Mouse (Mus musculus): ENCODE measurements around the gene Xirp1. TPM values are rescaled to one million over a fixed set of nuclear protein-coding genes. Genes with fewer than 3 reads are reported as not detected.

Gene Xirp1
- polyA plus RNA-seq, 1 experiment = not detected

DNA sequence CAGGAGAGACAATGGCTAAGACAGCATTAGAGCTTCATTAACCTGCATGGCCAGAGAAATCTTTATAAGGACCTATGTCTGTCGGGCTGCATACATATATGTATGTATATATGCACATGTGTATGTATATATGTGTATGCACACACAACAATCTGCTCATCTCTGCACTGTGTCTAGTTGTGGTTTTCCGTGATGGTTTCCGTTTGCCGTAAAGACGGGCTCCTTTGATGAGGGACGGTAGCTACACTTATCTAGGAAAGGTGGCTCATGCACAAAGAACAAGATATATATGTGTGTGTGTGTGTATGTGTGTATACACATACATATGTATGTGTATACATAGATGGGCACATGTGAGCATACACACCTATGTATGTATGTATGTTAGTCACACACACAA, 6.5 kb upstream of the Xirp1 start:
- no peak for TF ChIP-seq GATA1 (IDR thresholded peaks at IDR 0.05; ENCODE audit: low read length)

GRCm38 (mm10) chr9:120027401-120028151, 4.2 kb upstream of the Xirp1 start:
- TF ChIP-seq GATA1 (IDR thresholded peaks at IDR 0.05; ENCODE audit: low read length) = no peak

- TF ChIP-seq GATA1 (IDR thresholded peaks at IDR 0.05; ENCODE audit: low read length) = no peak
Measured at GRCm38 (mm10) chr9:120024625-120025024, 1.2 kb upstream of the Xirp1 start.

DNA sequence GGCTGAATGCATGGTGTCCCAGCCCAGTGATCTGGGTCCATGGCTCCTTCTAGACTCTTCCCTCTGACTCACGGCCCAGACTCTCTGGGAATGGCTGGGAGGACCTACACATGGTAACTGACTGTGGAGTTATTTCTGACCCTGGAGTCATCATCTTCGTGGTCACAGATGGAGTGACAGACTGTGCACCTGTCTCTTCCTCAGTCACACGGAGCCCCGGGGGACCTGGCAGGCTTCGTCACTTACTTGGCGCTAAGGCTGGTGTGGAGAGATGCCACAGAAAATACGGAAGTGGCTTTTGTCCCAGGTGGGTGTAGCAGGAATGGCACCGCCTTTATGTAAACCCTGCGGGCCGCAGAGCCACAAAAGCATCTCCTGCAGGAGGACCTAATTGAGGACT, 773 bp upstream of the Xirp1 start:
- no peak for TF ChIP-seq GATA1 (IDR thresholded peaks at IDR 0.05; ENCODE audit: low read length)

DNA sequence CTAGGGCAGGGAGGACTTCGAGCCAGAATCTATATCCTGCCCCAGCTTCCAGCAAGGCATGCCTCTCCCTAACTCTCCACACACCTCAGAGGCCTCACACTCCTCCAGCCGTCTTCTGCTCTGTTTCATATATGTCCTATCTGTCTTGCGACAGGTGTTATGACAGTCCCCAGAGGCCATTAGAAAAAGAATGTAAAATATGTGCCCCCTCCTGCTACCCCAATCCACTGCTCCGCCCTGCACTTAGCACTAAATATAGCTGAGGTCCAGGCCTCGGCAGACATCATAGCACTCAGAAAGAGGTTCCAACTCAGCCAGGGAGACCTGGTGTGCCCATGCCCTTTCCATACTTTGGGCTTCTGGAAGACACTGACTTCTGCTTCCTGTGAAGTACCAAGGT, 2.2 kb downstream of the Xirp1 start:
- TF ChIP-seq GATA1 (IDR thresholded peaks at IDR 0.05; ENCODE audit: low read length) = no peak

DNA sequence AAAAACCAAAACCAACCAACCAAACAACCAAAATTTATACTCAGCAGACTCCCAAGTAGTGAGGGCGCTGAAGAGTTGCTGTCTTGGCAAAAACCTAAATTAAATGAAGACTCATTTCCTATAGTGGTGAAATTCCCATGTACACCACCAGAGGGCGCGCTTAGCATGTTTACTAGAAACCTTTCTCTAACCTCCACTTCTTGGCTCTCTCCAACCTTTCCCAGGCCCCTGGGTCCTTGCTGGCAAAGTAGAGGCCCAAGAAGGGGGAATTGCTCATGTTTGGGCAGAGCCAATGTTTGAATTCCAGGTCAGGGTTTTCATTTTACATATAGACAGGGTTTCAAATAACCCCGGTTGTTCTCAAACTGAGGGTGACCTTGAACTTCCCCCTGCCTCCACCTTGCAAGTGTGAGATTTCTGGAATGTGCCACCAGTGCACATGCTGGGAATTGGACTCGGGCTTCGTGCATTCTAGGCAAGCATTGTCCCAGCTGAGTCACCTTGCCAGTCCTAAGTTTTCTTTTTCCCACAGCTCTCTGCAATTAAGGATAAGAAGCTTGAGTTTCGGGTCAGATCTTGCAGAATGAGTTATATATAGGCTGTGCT, 3.0 kb downstream of the Xirp1 start:
- no peak for TF ChIP-seq GATA1 (IDR thresholded peaks at IDR 0.05; ENCODE audit: low read length)

DNA sequence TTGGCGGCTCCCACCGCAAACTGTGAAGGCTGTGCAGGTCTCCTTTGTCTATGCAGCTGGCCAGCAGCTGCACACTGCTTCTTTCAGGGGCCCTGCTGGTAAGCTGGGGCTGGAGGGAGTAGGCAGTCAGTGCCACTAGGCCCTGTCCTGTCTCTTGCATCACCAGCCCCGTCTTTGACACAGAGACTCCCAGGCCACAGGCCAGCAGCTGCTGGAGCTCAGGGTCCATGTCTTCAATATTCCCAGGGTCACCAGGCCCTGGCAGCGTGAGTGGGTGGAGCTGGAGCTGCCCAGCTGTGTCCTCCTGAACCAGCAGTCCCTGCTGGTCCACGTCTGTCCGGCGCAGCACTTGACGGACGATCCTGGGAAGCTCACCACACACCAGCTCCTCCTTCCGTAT, 6.4 kb downstream of the Xirp1 start:
- TF ChIP-seq GATA1 (IDR thresholded peaks at IDR 0.05; ENCODE audit: low read length) = no peak

DNA sequence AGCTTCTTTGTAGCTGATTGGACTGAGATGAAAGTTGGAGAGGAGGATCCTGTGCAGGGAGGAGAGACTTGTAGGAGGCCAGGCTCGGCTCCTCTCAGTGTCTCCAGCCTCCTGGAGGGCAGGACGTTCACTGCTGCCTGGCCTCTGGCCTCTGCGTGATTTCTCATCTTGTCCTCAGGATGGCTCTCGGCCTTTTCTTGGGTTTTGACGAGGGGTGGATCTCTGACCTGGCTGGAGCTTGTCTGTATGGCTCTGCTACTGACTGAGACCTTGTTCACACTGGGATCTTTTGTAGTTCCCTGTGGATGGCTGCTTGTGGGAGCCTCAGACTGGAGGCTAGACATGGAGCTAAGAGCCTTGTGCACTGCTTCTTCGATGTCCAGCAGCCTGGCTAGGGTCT, 8.6 kb downstream of the Xirp1 start:
- no peak for TF ChIP-seq GATA1 (IDR thresholded peaks at IDR 0.05; ENCODE audit: low read length)

- no peak for TF ChIP-seq GATA1 (IDR thresholded peaks at IDR 0.05; ENCODE audit: low read length)
Measured at GRCm38 (mm10) chr9:120013251-120013820, 10.1 kb downstream of the Xirp1 start.

GRCm38 (mm10) chr9:120012781-120013180, 10.6 kb downstream of the Xirp1 start:
- no peak for TF ChIP-seq GATA1 (IDR thresholded peaks at IDR 0.05; ENCODE audit: low read length)

DNA sequence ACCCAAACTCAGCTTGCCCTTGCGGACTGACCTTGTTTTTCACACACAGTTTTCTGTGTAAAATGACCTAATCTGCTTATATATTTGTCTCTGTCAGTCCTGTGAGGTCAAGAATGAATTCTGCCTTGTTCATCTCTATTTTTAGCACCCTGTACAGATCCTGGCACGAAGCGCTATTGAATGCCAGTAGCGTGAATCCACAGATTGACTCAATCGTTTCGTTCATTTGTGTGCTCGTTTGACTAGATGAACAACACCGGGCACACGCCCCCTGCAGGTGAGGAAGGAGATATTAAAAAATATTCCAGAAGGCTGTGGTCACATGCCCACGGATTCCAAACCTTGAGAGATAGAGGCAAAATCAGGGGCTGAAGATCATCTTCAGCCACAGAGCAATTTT, 11.9 kb downstream of the Xirp1 start:
- TF ChIP-seq GATA1 (IDR thresholded peaks at IDR 0.05; ENCODE audit: low read length) = no peak

GRCm38 (mm10) chr9:120010781-120011511, 12.5 kb downstream of the Xirp1 start:
- no peak for TF ChIP-seq GATA1 (IDR thresholded peaks at IDR 0.05; ENCODE audit: low read length)

- no peak for TF ChIP-seq GATA1 (IDR thresholded peaks at IDR 0.05; ENCODE audit: low read length)
Measured at GRCm38 (mm10) chr9:120009871-120010270, 13.5 kb downstream of the Xirp1 start.

DNA sequence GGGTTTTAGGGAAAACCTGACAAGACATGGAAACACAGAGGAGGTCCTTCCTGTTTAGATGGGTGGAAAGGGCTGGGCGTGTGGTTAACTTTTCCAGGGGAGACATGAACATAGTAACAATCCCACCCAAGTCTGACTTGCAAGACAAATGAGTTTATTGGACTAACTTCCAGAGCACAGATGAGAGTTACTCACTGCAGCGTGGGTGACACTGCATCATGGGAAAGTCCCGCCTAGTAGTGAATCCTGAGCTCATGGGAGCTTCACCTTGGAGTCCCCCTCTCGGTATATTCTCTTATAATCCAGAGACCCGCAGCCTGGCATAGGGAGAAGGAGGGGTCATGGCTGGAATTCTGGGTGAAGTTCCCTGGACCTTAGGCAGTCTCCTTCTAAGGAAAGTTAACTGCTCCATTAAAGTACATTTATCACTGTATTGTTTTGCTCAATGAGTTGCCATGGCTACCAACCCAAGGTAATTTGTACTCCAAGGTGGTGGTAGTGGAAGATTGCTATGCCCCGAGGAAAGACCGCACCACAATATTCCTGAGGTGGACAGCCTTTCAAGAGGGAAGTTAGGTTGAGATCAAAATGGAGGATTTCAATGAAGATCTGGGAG, 14.1 kb downstream of the Xirp1 start:
- no peak for TF ChIP-seq GATA1 (IDR thresholded peaks at IDR 0.05; ENCODE audit: low read length)

GRCm38 (mm10) chr9:120007833-120008232, 15.6 kb downstream of the Xirp1 start:
- TF ChIP-seq GATA1 (IDR thresholded peaks at IDR 0.05; ENCODE audit: low read length) = no peak

GRCm38 (mm10) chr9:120005936-120006335, 17.5 kb downstream of the Xirp1 start:
- no peak for TF ChIP-seq GATA1 (IDR thresholded peaks at IDR 0.05; ENCODE audit: low read length)

Data from G1E-ER4 (cell line).